Mouse (Mus musculus) brain, embryonic 14.5 days (tissue): Measurements from ENCODE around the gene Stxbp4.

ENCODE experiments used
- CTCF ChIP-seq: fragments of 200-500 bp; IDR thresholded peaks from 2 replicates; pipeline ENCODE4 v1.5.1; 2012; ENCODE audit warnings: inconsistent platforms, mild to moderate bottlenecking, moderate library complexity, borderline replicate concordance; ENCODE audit not compliant: insufficient read depth, insufficient read length; ENCODE audit errors: extremely low read depth
- POLR2A ChIP-seq: fragments of 200-500 bp; IDR thresholded peaks from 2 replicates; pipeline ENCODE4 v1.6.1; 2012; ENCODE audit warnings: mild to moderate bottlenecking, inconsistent platforms, borderline replicate concordance; ENCODE audit not compliant: poor library complexity, insufficient read depth, insufficient read length, severe bottlenecking; ENCODE audit errors: extremely low read depth

- no peak for TF ChIP-seq POLR2A
- TF ChIP-seq CTCF: no peak
These were observed 89.3 kb downstream of the Stxbp4 start for GRCm38 (mm10) chr11:90548560-90548959.
